Mouse (Mus musculus): ENCODE results near the gene Agrp. TPM values are rescaled to one million over a fixed set of nuclear protein-coding genes. Genes with fewer than 3 reads are reported as not detected.

Agrp gene
- not detected for polyA plus RNA-seq (2014; fragmentation: Illumina TruSeq; extraction: RNeasy Lipid Tissue Mini Kit (QIAGEN cat#74804); ENCODE audit: low read depth, low replicate concordance)

DNA sequence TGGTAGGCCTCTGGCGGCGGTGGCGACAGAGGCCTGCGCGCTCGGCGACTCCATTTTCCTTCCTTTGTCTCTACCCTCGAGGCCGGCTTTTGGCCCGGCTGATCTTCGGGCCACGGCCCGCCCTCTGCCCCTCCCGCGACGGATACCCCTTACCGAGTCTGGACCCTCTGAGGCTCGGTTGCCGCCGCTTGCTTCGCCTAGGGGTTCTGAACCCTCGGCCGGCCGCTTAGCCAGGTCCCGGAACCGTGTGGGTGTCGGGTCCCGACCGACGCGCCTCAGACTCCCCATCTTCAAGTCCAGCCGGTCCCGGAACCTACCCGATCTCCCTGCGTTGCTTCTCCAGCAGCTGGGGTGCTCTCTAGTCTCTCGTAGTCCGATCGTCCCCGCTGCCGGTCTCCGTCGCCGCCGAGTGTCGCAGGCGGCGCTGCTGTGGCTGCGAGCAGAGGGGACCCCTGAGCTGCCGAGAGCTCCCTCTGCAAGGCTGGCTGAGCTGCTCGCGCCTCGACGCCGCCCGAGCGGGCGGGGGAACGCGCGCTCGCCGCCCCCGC is at the start of gene Agrp:
Agrp (minus strand) TSS at position 431 of the 548 bp plus-strand sequence.

DNA sequence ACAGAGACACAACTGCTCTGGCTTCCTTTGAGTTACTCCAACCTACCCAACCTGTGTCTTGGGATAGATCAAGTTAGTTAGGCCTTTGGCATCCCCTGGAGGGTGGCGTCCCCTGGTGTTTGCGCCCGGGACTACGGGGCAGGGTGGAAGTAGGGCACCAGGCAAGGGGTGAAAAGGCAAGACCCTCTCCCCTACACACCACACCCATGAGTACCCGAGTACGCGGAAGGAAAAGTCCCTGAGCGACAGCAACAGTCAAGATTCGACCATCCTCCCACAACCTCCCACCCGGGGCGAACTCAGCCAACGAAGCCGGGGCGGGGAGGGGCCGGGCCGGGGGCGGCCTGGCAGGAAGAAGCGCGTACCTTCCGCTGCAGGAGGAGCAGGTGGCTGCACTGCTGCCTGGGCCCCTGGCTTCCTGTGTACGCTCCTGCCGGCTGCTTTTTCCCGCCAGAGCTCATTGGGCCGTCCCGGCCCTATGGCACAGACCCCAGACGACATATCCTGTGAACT is 48.7 kb upstream of the Agrp start, which contains the start of gene Carmil2:
Carmil2 (plus strand) TSS at position 479 of the 513 bp plus-strand sequence.

DNA sequence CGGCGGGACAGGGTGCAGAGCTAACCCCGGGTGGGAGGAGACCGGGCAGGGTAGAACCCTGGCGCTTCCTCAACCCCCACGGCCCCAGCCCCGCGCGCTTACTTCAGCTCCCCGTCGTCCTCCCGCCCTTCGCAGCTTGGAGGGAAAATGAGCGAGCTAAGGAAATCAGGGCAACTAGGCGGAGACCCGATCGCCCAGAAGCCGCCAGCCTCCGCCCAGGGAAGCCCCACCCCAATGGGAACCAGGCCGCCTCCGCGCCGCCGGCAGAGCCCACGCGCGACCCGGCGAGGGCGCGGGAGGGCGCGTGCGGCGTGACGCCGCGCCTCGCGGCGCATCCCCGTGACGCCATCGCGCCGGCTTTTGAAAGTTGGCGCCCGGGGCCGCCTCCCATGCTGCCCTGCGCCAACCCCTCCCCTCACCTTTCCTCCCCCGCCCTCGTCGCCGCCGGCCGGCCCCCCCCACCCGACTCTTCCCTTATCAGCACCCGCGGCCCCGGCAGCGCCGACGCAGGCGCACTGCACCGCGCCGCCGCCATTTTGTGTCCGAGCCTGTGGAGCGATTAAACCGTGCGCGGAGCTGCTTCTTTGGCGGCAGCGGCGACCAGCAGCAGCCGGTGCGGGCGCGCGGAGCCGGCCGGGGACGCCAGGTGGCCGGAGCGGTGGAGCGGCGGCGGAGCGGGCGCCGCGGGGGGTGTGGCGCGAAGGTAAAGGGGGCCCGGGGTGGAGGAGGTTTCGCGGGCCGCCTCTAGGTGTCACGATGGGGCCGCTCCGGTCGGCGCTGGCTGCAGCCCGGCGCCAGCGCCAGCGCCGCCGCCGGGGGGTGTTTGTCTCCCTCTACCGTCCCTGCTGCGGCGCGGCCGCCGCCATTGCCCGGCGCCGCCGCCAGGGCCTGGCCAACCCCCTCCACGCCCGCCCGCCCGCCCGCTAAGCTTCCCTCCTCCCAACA is 903 bp downstream of the Agrp start, which contains the start of gene Ctcf:
Ctcf (plus strand) TSS at position 551 of the 945 bp plus-strand sequence.

DNA sequence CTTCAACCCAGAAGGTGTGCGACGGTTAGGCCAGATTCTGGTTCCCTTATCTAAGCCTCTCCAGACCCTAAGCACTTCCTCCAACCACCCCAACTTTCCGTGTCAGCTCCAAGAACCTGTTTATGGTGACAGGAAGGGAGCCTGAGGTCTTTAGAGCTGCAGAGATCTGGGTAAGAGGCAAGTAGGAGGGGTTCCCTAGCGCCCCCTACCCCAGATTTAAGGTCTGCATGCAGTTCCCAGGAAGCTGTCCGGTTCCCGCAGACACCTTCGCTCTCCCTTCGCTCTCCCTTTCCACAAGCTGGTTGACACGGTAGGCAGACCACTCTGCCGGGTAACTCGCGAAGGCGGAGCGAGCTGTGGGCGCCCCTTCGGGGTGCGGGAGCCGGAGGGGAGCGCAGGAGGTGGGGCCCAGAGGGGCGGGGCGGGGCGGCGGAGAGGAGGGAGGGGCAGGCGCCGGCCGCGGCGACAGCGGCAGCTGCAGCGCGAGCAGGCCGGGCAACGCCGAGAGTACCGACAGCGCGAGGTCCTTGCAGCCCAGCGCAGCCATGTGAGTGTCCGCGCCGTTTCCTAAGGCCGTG is 32.3 kb downstream of the Agrp start, which contains the start of gene Ripor1:
Ripor1 (plus strand) TSS at position 452 of the 578 bp plus-strand sequence.

DNA sequence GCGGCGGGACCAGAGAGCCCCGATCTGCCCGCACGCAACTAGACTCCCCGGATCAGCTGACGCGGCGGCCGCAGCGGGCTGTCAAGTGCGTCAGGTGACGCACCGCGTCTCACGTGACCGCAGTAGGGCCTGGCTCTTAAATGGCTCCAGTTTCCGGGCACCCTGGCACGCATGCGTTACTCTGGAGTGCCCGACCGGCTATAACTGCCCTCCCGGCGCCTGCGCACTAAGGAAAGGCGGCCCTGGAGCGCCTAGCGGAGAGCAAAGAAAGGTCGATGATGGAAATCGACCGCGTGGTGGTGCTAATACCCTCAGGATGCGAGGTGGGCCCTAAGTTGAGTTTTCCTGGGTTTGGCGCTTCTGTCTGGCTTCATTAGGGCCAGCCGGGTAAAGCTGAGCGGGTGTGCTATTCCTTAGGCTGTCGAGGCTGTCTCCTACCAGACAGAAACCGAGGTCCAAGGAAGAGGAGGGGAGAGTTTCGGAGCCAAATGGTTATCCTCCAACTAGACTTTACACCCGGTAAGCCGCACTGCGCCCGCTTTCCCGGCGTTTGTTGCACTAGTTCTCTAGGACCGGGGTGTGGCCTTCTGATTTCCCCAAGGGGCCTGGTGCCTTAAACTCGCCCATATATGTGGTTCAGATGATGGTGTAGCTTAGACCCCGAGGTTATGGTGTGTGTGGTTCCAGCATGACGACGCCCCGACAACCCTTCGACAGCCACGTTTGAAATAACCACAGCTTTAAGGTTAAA is 71.1 kb downstream of the Agrp start, which contains the start of gene Atp6v0d1:
Atp6v0d1 (minus strand) TSS at position 96 of the 751 bp plus-strand sequence.

DNA sequence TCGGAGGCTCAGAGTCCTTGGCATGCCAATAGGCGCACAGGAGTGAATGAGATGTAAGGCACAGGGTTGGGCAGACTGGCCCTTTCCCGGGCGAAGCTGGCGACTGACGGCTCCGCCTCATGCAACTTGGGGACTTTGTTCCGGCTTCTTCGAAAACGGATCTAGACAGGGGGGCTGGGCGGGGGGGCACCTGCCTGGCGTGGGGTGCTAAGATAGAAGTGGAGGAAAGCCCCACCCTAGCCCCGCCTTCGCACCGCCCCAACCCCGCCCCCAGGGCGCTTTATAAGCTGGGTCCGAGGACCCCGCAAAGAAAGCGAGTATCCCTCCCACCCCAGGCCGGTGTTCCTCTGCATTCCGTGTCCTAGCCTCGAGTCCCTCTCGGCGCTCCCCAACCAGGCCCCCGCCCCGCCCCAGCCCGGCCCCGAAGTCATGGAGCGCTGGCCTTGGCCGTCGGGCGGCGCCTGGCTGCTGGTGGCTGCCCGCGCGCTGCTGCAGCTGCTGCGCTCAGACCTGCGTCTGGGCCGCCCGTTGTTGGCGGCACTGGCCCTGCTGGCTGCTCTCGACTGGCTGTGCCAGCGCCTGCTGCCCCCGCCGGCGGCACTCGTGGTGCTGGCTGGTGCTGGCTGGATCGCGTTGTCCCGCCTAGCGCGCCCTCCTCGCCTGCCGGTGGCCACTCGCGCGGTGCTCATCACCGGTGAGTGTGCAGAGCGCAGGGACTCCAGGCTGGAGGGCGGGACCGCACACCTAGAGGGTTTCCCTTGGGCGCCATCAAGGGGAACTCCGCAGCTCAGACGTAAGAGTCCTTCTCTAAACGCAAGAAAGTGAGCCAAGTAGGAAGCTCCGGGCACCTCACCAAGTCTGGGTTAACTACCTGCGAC is 118.5 kb downstream of the Agrp start, which contains the start of gene Hsd11b2:
Hsd11b2 (plus strand) TSS at position 320 of the 878 bp plus-strand sequence.

Other genes starting within 250 kb of the Agrp start
- gene Kctd19, start 223.9 kb downstream of the Agrp start, polyA plus RNA-seq (2014; fragmentation: Illumina TruSeq; extraction: RNeasy Lipid Tissue Mini Kit (QIAGEN cat#74804); ENCODE audit: low read depth, low replicate concordance), result not detected
- 1.2 TPM for gene Lrrc36, start 223.8 kb downstream of the Agrp start, polyA plus RNA-seq (2014; fragmentation: Illumina TruSeq; extraction: RNeasy Lipid Tissue Mini Kit (QIAGEN cat#74804); ENCODE audit: low read depth, low replicate concordance)
- gene Tppp3, start 165.9 kb downstream of the Agrp start, polyA plus RNA-seq (2014; fragmentation: Illumina TruSeq; extraction: RNeasy Lipid Tissue Mini Kit (QIAGEN cat#74804); ENCODE audit: low read depth, low replicate concordance), result not detected
- 1.7 TPM for gene Zdhhc1, start 140.5 kb downstream of the Agrp start, polyA plus RNA-seq (2014; fragmentation: Illumina TruSeq; extraction: RNeasy Lipid Tissue Mini Kit (QIAGEN cat#74804); ENCODE audit: low read depth, low replicate concordance)
- gene Hsd11b2, start 118.6 kb downstream of the Agrp start, polyA plus RNA-seq (2014; fragmentation: Illumina TruSeq; extraction: RNeasy Lipid Tissue Mini Kit (QIAGEN cat#74804); ENCODE audit: low read depth, low replicate concordance), result not detected
- 22.7 TPM for gene Atp6v0d1, start 71.3 kb downstream of the Agrp start, polyA plus RNA-seq (2014; fragmentation: Illumina TruSeq; extraction: RNeasy Lipid Tissue Mini Kit (QIAGEN cat#74804); ENCODE audit: low read depth, low replicate concordance)
- gene Ripor1, start 32.1 kb downstream of the Agrp start, polyA plus RNA-seq (2014; fragmentation: Illumina TruSeq; extraction: RNeasy Lipid Tissue Mini Kit (QIAGEN cat#74804); ENCODE audit: low read depth, low replicate concordance), result 1.2 TPM
- gene Ctcf, start 825 bp downstream of the Agrp start, polyA plus RNA-seq (2014; fragmentation: Illumina TruSeq; extraction: RNeasy Lipid Tissue Mini Kit (QIAGEN cat#74804); ENCODE audit: low read depth, low replicate concordance), result 80.5 TPM
- not detected for gene Carmil2, start 48.9 kb upstream of the Agrp start, polyA plus RNA-seq (2014; fragmentation: Illumina TruSeq; extraction: RNeasy Lipid Tissue Mini Kit (QIAGEN cat#74804); ENCODE audit: low read depth, low replicate concordance)
- gene Acd, start 63.7 kb upstream of the Agrp start, polyA plus RNA-seq (2014; fragmentation: Illumina TruSeq; extraction: RNeasy Lipid Tissue Mini Kit (QIAGEN cat#74804); ENCODE audit: low read depth, low replicate concordance), result 0.70 TPM
- not detected for gene Pard6a, start 63.8 kb upstream of the Agrp start, polyA plus RNA-seq (2014; fragmentation: Illumina TruSeq; extraction: RNeasy Lipid Tissue Mini Kit (QIAGEN cat#74804); ENCODE audit: low read depth, low replicate concordance)
- not detected for gene 4933405L10Rik, start 70.3 kb upstream of the Agrp start, polyA plus RNA-seq (2014; fragmentation: Illumina TruSeq; extraction: RNeasy Lipid Tissue Mini Kit (QIAGEN cat#74804); ENCODE audit: low read depth, low replicate concordance)
- 0.52 TPM for gene Enkd1, start 70.8 kb upstream of the Agrp start, polyA plus RNA-seq (2014; fragmentation: Illumina TruSeq; extraction: RNeasy Lipid Tissue Mini Kit (QIAGEN cat#74804); ENCODE audit: low read depth, low replicate concordance)
- gene Gfod2, start 121.3 kb upstream of the Agrp start, polyA plus RNA-seq (2014; fragmentation: Illumina TruSeq; extraction: RNeasy Lipid Tissue Mini Kit (QIAGEN cat#74804); ENCODE audit: low read depth, low replicate concordance), result 0.52 TPM
- 6.5 TPM for gene Ranbp10, start 190.0 kb upstream of the Agrp start, polyA plus RNA-seq (2014; fragmentation: Illumina TruSeq; extraction: RNeasy Lipid Tissue Mini Kit (QIAGEN cat#74804); ENCODE audit: low read depth, low replicate concordance)
- gene Tsnaxip1, start 190.3 kb upstream of the Agrp start, polyA plus RNA-seq (2014; fragmentation: Illumina TruSeq; extraction: RNeasy Lipid Tissue Mini Kit (QIAGEN cat#74804); ENCODE audit: low read depth, low replicate concordance), result not detected
- 0.99 TPM for gene Cenpt, start 215.9 kb upstream of the Agrp start, polyA plus RNA-seq (2014; fragmentation: Illumina TruSeq; extraction: RNeasy Lipid Tissue Mini Kit (QIAGEN cat#74804); ENCODE audit: low read depth, low replicate concordance)
- 11.8 TPM for gene Thap11, start 217.7 kb upstream of the Agrp start, polyA plus RNA-seq (2014; fragmentation: Illumina TruSeq; extraction: RNeasy Lipid Tissue Mini Kit (QIAGEN cat#74804); ENCODE audit: low read depth, low replicate concordance)
- gene Nutf2, start 223.2 kb upstream of the Agrp start, polyA plus RNA-seq (2014; fragmentation: Illumina TruSeq; extraction: RNeasy Lipid Tissue Mini Kit (QIAGEN cat#74804); ENCODE audit: low read depth, low replicate concordance), result 80.1 TPM
- 2.9 TPM for gene Edc4, start 243.5 kb upstream of the Agrp start, polyA plus RNA-seq (2014; fragmentation: Illumina TruSeq; extraction: RNeasy Lipid Tissue Mini Kit (QIAGEN cat#74804); ENCODE audit: low read depth, low replicate concordance)

Data from adrenal gland, adult 10 weeks (tissue).